Mouse (Mus musculus) forebrain, embryonic 11.5 days (tissue): ENCODE measurements around the gene Iqsec1. TPM values are rescaled to one million over a fixed set of nuclear protein-coding genes. Genes with fewer than 3 reads are reported as not detected.

ENCODE experiments used
- ATAC-seq: fragments of 200-750 bp; cut with Nextera tagmentation; replicated peaks from 2 replicates; pipeline ENCODE4 v1.8.0; 2017; ENCODE audit warnings: moderate TSS enrichment; ENCODE audit not compliant: low FRiP score
- DNase-seq: peaks from one replicate; pipeline ENCODE4 v3.0.0-alpha.2; 2017; ENCODE audit warnings: low spot score
- H3K27ac ChIP-seq: fragments of 300-500 bp; sonication (generic); 2 replicates; pipeline ENCODE4 v1.5.1; 2014; ENCODE audit warnings: low read depth, low read length
- H3K27me3 ChIP-seq: fragments of 300-500 bp; sonication (generic); 2 replicates; pipeline ENCODE4 v1.6.1; 2014; ENCODE audit warnings: mild to moderate bottlenecking, low read length, mixed read lengths; ENCODE audit not compliant: control insufficient read depth, insufficient read depth
- H3K36me3 ChIP-seq: fragments of 300-500 bp; sonication (generic); 2 replicates; pipeline ENCODE4 v1.6.1; 2014; ENCODE audit warnings: mild to moderate bottlenecking, low read length, moderate library complexity, mixed read lengths; ENCODE audit not compliant: control insufficient read depth, insufficient read depth
- H3K4me1 ChIP-seq: fragments of 300-500 bp; sonication (generic); replicated peaks from 2 replicates; pipeline ENCODE4 v1.6.1; 2014; ENCODE audit warnings: low read length, mixed read lengths; ENCODE audit not compliant: control insufficient read depth, insufficient read depth
- H3K4me2 ChIP-seq: fragments of 300-500 bp; sonication (generic); 2 replicates; pipeline ENCODE4 v1.6.1; 2014; ENCODE audit warnings: low read depth, mild to moderate bottlenecking, low read length, moderate library complexity, mixed read lengths; ENCODE audit not compliant: severe bottlenecking
- H3K4me3 ChIP-seq: fragments of 300-500 bp; sonication (generic); 2 replicates; pipeline ENCODE4 v1.5.1; 2014; ENCODE audit warnings: low read depth, low read length
- H3K9ac ChIP-seq: fragments of 300-500 bp; sonication (generic); 2 replicates; pipeline ENCODE4 v1.6.1; 2014; ENCODE audit warnings: low read length
- H3K9me3 ChIP-seq: fragments of 300-500 bp; sonication (generic); 2 replicates; pipeline ENCODE4 v1.6.1; 2016; ENCODE audit warnings: low read length, mixed read lengths; ENCODE audit not compliant: control insufficient read depth
- WGBS: fragments of 180-500 bp; shearing (Covaris S2); extraction: QIAGEN DNeasy Blood & Tissue Kit; methylation state at CpG from one replicate; pipeline ENCODE4 v1.1.7; 2014; 5-methylcytosine and 5-hydroxymethylcytosine counted together
- polyA plus RNA-seq: library from polyadenylated mRNA; unstranded; fragments of >200 nt; fragmentation: Nextera tagmentation; extraction: Ambion mirVana; gene quantifications from 2 replicates; pipeline ENCODE4 v1.2.1, GENCODE M21; 2014

The Iqsec1 gene
- polyA plus RNA-seq, 1 experiment from 2014 or later = 15.0 TPM

GRCm38 (mm10) chr6:90829536-90829935 is 158.9 kb downstream of the Iqsec1 start:
- no peaks in the 10 kb centered on the region for H3K27me3 ChIP-seq
- no peaks in the 10 kb centered on the region for H3K4me1 ChIP-seq
- H3K4me2 ChIP-seq = no peak overlapping the region
- DNase-seq (no peak), ATAC-seq (no peak)
- no peak overlapping the region for H3K4me3 ChIP-seq
- no peak overlapping the region for H3K27ac ChIP-seq
- WGBS = 90% methylated on average over 6 of the region's 6 CpGs
- no peaks in the 10 kb centered on the region for H3K9me3 ChIP-seq
- H3K36me3 ChIP-seq = no peaks in the 10 kb centered on the region
- H3K9ac ChIP-seq = no peak overlapping the region

GRCm38 (mm10) chr6:90825063-90825462 is 163.4 kb downstream of the Iqsec1 start:
- no peak overlapping the region for H3K27ac ChIP-seq
- ATAC-seq (no peak), DNase-seq (no peak)
- H3K4me1 ChIP-seq = no peaks in the 10 kb centered on the region
- H3K36me3 ChIP-seq = no peaks in the 10 kb centered on the region
- no peak overlapping the region for H3K9ac ChIP-seq
- no peaks in the 10 kb centered on the region for H3K9me3 ChIP-seq
- H3K4me2 ChIP-seq = no peak overlapping the region
- H3K4me3 ChIP-seq = no peak overlapping the region
- H3K27me3 ChIP-seq = no peaks in the 10 kb centered on the region
- WGBS = 86% methylated on average over 2 of the region's 2 CpGs

- Histone ChIP-seq H3K4me2 (no peak overlapping the region), H3K36me3 (no peaks in the 10 kb centered on the region), H3K4me1 (no peaks in the 10 kb centered on the region), H3K27me3 (no peaks in the 10 kb centered on the region), H3K9me3 (no peaks in the 10 kb centered on the region), H3K27ac (no peak overlapping the region), H3K9ac (no peak overlapping the region), H3K4me3 (no peak overlapping the region)
- no peak for DNase-seq
- 69% methylated on average over 4 of the region's 4 CpGs for WGBS
- ATAC-seq = no peak
These were observed 165.2 kb downstream of the Iqsec1 start for GRCm38 (mm10) chr6:90823322-90823721.

- no peaks in the 10 kb centered on the region for H3K4me1 ChIP-seq
- 36% methylated on average over 4 of the region's 4 CpGs for WGBS
- no peaks in the 10 kb centered on the region for H3K27me3 ChIP-seq
- H3K4me2 ChIP-seq = no peak overlapping the region
- no peaks in the 10 kb centered on the region for H3K9me3 ChIP-seq
- peak overlapping the region; percentile 25; the same call in 1 of the 2 replicates for H3K27ac ChIP-seq
- no peak for DNase-seq
- H3K36me3 ChIP-seq = no peaks in the 10 kb centered on the region
- ATAC-seq = no peak; the same call in 1 of the 2 replicates
- H3K9ac ChIP-seq = no peak overlapping the region
- H3K4me3 ChIP-seq = no peak overlapping the region
These were observed 166.4 kb downstream of the Iqsec1 start for GRCm38 (mm10) chr6:90821916-90822602.

GRCm38 (mm10) chr6:90819880-90820279 is 168.6 kb downstream of the Iqsec1 start:
- ATAC-seq (no peak), DNase-seq (no peak)
- no peak overlapping the region for H3K27ac ChIP-seq
- no peak overlapping the region for H3K4me3 ChIP-seq
- no peaks in the 10 kb centered on the region for H3K36me3 ChIP-seq
- H3K27me3 ChIP-seq = no peaks in the 10 kb centered on the region
- 63% methylated on average over 2 of the region's 2 CpGs for WGBS
- no peaks in the 10 kb centered on the region for H3K4me1 ChIP-seq
- no peak overlapping the region for H3K9ac ChIP-seq
- no peak overlapping the region for H3K4me2 ChIP-seq
- no peaks in the 10 kb centered on the region for H3K9me3 ChIP-seq

GRCm38 (mm10) chr6:90818956-90819355 is 169.5 kb downstream of the Iqsec1 start:
- ATAC-seq (no peak), DNase-seq (peak; percentile 85)
- Histone ChIP-seq H3K4me1 (no peaks in the 10 kb centered on the region), H3K4me3 (no peak overlapping the region), H3K9ac (no peak overlapping the region), H3K36me3 (no peaks in the 10 kb centered on the region), H3K9me3 (no peaks in the 10 kb centered on the region), H3K27ac (no peak overlapping the region), H3K4me2 (no peak overlapping the region), H3K27me3 (no peaks in the 10 kb centered on the region)
- WGBS = 0% methylated on average over 1 of the region's 4 CpGs

GRCm38 (mm10) chr6:90816551-90816950 is 171.9 kb downstream of the Iqsec1 start:
- Histone ChIP-seq H3K4me3 (no peak overlapping the region), H3K27me3 (no peaks in the 10 kb centered on the region), H3K36me3 (no peaks in the 10 kb centered on the region), H3K27ac (no peak overlapping the region), H3K9ac (no peak overlapping the region), H3K4me1 (no peaks in the 10 kb centered on the region), H3K4me2 (no peak overlapping the region), H3K9me3 (no peaks in the 10 kb centered on the region)
- DNase-seq (no peak), ATAC-seq (no peak)
- 81% methylated on average over 3 of the region's 3 CpGs for WGBS

GRCm38 (mm10) chr6:90815341-90815740 is 173.1 kb downstream of the Iqsec1 start:
- no peak for ATAC-seq
- peaks cover 1% of the 10 kb centered on the region; the same call in 1 of the 2 replicates for H3K4me1 ChIP-seq
- H3K27ac ChIP-seq = no peak overlapping the region
- no peaks in the 10 kb centered on the region for H3K36me3 ChIP-seq
- no peak for DNase-seq
- no peak overlapping the region for H3K9ac ChIP-seq
- no peaks in the 10 kb centered on the region for H3K27me3 ChIP-seq
- no peak overlapping the region for H3K4me3 ChIP-seq
- H3K4me2 ChIP-seq = no peak overlapping the region
- WGBS = 65% methylated on average over 3 of the region's 3 CpGs
- H3K9me3 ChIP-seq = no peaks in the 10 kb centered on the region

GRCm38 (mm10) chr6:90813526-90813925 is 175.0 kb downstream of the Iqsec1 start:
- Histone ChIP-seq H3K9me3 (no peaks in the 10 kb centered on the region), H3K4me3 (no peak overlapping the region), H3K36me3 (no peaks in the 10 kb centered on the region), H3K4me1 (peaks cover 15% of the 10 kb centered on the region), H3K27me3 (no peaks in the 10 kb centered on the region), H3K27ac (no peak overlapping the region), H3K9ac (no peak overlapping the region), H3K4me2 (no peak overlapping the region)
- DNase-seq (no peak), ATAC-seq (no peak)
- WGBS = 80% methylated on average over 1 of the region's 1 CpGs
